Mouse (Mus musculus) heart, postnatal 0 days (tissue): ENCODE measurements around the gene Oip5.

Source experiments
- CTCF ChIP-seq: IDR thresholded peaks from 2 replicates; pipeline ENCODE4 v1.5.1; 2016; ENCODE audit warnings: antibody characterized with exemption, control low read depth, low read depth
- EP300 ChIP-seq: IDR thresholded peaks from 2 replicates; pipeline ENCODE4 v1.6.1; 2016; ENCODE audit warnings: antibody characterized with exemption, low read depth

GRCm38 (mm10) chr2:119566182-119566855, 52.0 kb downstream of the Oip5 start:
- TF ChIP-seq CTCF (no peak), EP300 (no peak)
